Mouse (Mus musculus) left cerebral cortex, adult 9 months (tissue): ENCODE results near the gene Mmadhc.

Source experiments
- DNase-seq, 2 experiments: peaks; one replicate each; pipeline ENCODE4 v3.0.0; 2022; ENCODE audit warnings: low spot score in 2 of 2

Gene Mmadhc

GRCm38 (mm10) chr2:50265215-50265785, 31.3 kb downstream of the Mmadhc start:
- no peak for DNase-seq

DNA sequence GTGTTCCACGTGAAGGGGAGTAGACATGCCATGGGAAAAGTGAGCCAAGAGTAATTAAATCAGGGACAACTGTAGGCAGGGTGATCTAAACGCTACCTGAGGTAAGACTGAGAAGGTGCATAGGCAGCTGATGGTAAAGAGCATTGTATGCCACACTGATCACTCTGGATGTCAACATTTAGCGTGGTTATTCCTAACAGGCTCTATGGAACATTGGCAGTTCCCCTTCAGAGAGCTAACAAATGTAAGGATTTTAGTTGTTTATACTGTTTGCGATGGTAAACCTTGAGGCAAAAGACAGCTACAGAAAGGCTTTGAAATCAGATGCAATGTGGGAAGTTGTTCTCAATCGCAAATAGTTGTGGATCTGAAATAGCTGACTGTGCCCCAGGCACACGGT, 32.5 kb downstream of the Mmadhc start:
- no peak for DNase-seq

DNA sequence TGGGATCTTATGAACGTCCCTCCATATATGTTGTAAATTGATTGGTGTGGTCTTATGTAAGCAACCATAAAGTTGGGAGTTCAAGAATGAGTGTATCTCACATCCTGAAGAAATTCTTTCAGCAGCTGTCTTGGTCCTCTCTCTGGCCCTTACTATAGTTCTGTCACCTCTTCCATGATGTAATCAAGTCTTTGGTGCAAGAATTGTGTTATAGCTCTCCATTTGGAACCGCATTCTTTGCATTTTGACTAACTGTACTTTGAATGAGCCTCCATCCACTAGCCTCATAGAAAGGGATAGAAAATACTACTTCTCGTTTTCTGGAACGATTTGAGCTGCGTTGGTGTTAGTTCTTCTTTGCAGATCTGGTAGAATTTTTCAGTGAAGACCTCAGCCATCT, 41.6 kb downstream of the Mmadhc start:
- DNase-seq = no peak

DNA sequence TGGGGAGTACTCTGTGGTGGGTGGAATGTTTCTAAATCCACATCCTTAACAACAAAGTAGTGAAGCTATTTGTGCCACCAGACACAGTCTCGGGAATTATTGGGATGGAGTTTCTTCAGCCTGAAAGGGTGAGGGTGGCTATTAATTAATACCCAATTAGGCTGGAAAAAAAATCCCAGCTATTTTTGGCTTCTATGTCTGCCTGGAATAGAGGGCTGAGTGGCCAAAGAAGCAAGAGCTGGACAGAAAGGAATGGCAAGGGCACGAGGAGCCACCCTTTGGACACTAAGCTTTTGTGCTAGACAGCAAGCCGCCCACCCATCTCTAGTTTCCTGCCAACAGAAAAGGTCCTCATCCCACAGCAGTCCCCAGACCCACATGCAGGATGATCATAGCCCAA, 48.0 kb downstream of the Mmadhc start:
- DNase-seq = no peak

GRCm38 (mm10) chr2:50233491-50233890, 63.1 kb downstream of the Mmadhc start:
- DNase-seq = no peak
